Mouse (Mus musculus) stomach, embryonic 15.5 days (tissue): ENCODE measurements at regions not wholly inside any gene's neighbourhood (a gene's known extent, or its start where the extent isn't known, plus 50 kb on each side); places are given as distances from the start of the nearest gene placed in this dataset.

ENCODE experiments used
- ATAC-seq: fragments of 200-750 bp; cut with Nextera tagmentation; 2 replicates; pipeline ENCODE4 v1.8.0; 2017; ENCODE audit warnings: low read depth, moderate number of reproducible peaks, moderate TSS enrichment; ENCODE audit not compliant: insufficient read depth, low FRiP score
- H3K27ac ChIP-seq: fragments of 300-500 bp; sonication (generic); 2 replicates; pipeline ENCODE4 v1.5.1; 2015; ENCODE audit warnings: mild to moderate bottlenecking, inconsistent platforms
- H3K27me3 ChIP-seq: fragments of 300-500 bp; sonication (generic); replicated peaks from 2 replicates; pipeline ENCODE4 v1.6.1; 2015; ENCODE audit warnings: inconsistent platforms
- H3K36me3 ChIP-seq: fragments of 300-500 bp; sonication (generic); 2 replicates; pipeline ENCODE4 v1.6.1; 2015; ENCODE audit warnings: inconsistent platforms
- H3K4me1 ChIP-seq: fragments of 300-500 bp; sonication (generic); 2 replicates; pipeline ENCODE4 v1.6.1; 2015; ENCODE audit warnings: inconsistent platforms
- H3K4me2 ChIP-seq: fragments of 300-500 bp; sonication (generic); 2 replicates; pipeline ENCODE4 v1.6.1; 2015; ENCODE audit warnings: mild to moderate bottlenecking, inconsistent platforms
- H3K4me3 ChIP-seq: fragments of 300-500 bp; sonication (generic); replicated peaks from 2 replicates; pipeline ENCODE4 v1.5.1; 2015; ENCODE audit warnings: inconsistent platforms
- H3K9ac ChIP-seq: fragments of 300-500 bp; sonication (generic); 2 replicates; pipeline ENCODE4 v1.6.1; 2015; ENCODE audit warnings: inconsistent platforms
- H3K9me3 ChIP-seq: fragments of 300-500 bp; sonication (generic); 2 replicates; pipeline ENCODE4 v1.6.1; 2016; ENCODE audit warnings: inconsistent platforms
- WGBS: fragments of 180-500 bp; shearing (Covaris S2); methylation state at CpG from one replicate; pipeline ENCODE4 v1.1.7; 2015; 5-methylcytosine and 5-hydroxymethylcytosine counted together

- Histone ChIP-seq H3K4me3 (no peak overlapping the region), H3K27me3 (no peaks in the 10 kb centered on the region), H3K36me3 (no peaks in the 10 kb centered on the region), H3K9me3 (no peaks in the 10 kb centered on the region), H3K4me2 (no peak overlapping the region), H3K9ac (no peak overlapping the region), H3K4me1 (no peaks in the 10 kb centered on the region), H3K27ac (no peak overlapping the region)
- WGBS, result 83% methylated on average over 7 of the region's 7 CpGs
- no peak for ATAC-seq
These were observed 352.1 kb upstream of the Gm6657 start for GRCm38 (mm10) chr12:77841844-77842415.

- Histone ChIP-seq H3K27ac (no peak overlapping the region), H3K9me3 (no peaks in the 10 kb centered on the region), H3K4me1 (no peaks in the 10 kb centered on the region), H3K4me2 (no peak overlapping the region), H3K4me3 (no peak overlapping the region), H3K36me3 (no peaks in the 10 kb centered on the region), H3K27me3 (no peaks in the 10 kb centered on the region), H3K9ac (no peak overlapping the region)
- ATAC-seq, result peak; percentile 27; the same call in 1 of the 2 replicates
- WGBS, result 27% methylated on average over 9 of the region's 9 CpGs
These were observed 341.2 kb upstream of the Gm6657 start for GRCm38 (mm10) chr12:77852595-77853577.

GRCm38 (mm10) chr12:77854281-77855075 is 339.6 kb upstream of the Gm6657 start:
- Histone ChIP-seq H3K36me3 (no peaks in the 10 kb centered on the region), H3K27me3 (no peaks in the 10 kb centered on the region), H3K9ac (no peak overlapping the region), H3K9me3 (no peaks in the 10 kb centered on the region), H3K4me2 (no peak overlapping the region), H3K4me1 (no peaks in the 10 kb centered on the region), H3K27ac (no peak overlapping the region), H3K4me3 (no peak overlapping the region)
- WGBS, result 64% methylated on average over 15 of the region's 15 CpGs
- no peak for ATAC-seq

- no peak overlapping the region for H3K4me3 ChIP-seq
- H3K9me3 ChIP-seq, result no peaks in the 10 kb centered on the region
- ATAC-seq, result no peak
- no peak overlapping the region for H3K9ac ChIP-seq
- no peak overlapping the region for H3K27ac ChIP-seq
- no peak overlapping the region for H3K4me2 ChIP-seq
- no peaks in the 10 kb centered on the region for H3K27me3 ChIP-seq
- no peaks in the 10 kb centered on the region for H3K36me3 ChIP-seq
- WGBS, result 82% methylated on average over 12 of the region's 12 CpGs
- H3K4me1 ChIP-seq, result no peaks in the 10 kb centered on the region
These were observed 338.2 kb upstream of the Gm6657 start for GRCm38 (mm10) chr12:77855796-77856195.

- H3K4me3 ChIP-seq, result no peak overlapping the region
- no peaks in the 10 kb centered on the region for H3K9me3 ChIP-seq
- ATAC-seq, result no peak
- H3K36me3 ChIP-seq, result no peaks in the 10 kb centered on the region
- H3K27me3 ChIP-seq, result no peaks in the 10 kb centered on the region
- H3K9ac ChIP-seq, result no peak overlapping the region
- H3K4me1 ChIP-seq, result no peaks in the 10 kb centered on the region
- H3K4me2 ChIP-seq, result no peak overlapping the region
- 62% methylated on average over 4 of the region's 4 CpGs for WGBS
- H3K27ac ChIP-seq, result no peak overlapping the region
These were observed 336.8 kb upstream of the Gm6657 start for GRCm38 (mm10) chr12:77857281-77857680.

GRCm38 (mm10) chr12:77860769-77861557 is 333.1 kb upstream of the Gm6657 start:
- WGBS, result 66% methylated on average over 13 of the region's 13 CpGs
- Histone ChIP-seq H3K27ac (no peak overlapping the region), H3K9ac (no peak overlapping the region), H3K4me1 (no peaks in the 10 kb centered on the region), H3K27me3 (no peaks in the 10 kb centered on the region), H3K9me3 (no peaks in the 10 kb centered on the region), H3K4me2 (no peak overlapping the region), H3K36me3 (no peaks in the 10 kb centered on the region), H3K4me3 (no peak overlapping the region)
- no peak for ATAC-seq

- no peaks in the 10 kb centered on the region for H3K36me3 ChIP-seq
- ATAC-seq, result no peak
- H3K27ac ChIP-seq, result no peak overlapping the region
- H3K4me3 ChIP-seq, result no peak overlapping the region
- 49% methylated on average over 4 of the region's 4 CpGs for WGBS
- H3K4me2 ChIP-seq, result no peak overlapping the region
- H3K9me3 ChIP-seq, result no peaks in the 10 kb centered on the region
- no peaks in the 10 kb centered on the region for H3K4me1 ChIP-seq
- H3K9ac ChIP-seq, result no peak overlapping the region
- no peaks in the 10 kb centered on the region for H3K27me3 ChIP-seq
These were observed 326.0 kb upstream of the Gm6657 start for GRCm38 (mm10) chr12:77867947-77868495.

- no peak overlapping the region for H3K9ac ChIP-seq
- H3K4me3 ChIP-seq, result no peak overlapping the region
- no peak overlapping the region for H3K4me2 ChIP-seq
- H3K36me3 ChIP-seq, result no peaks in the 10 kb centered on the region
- no peaks in the 10 kb centered on the region for H3K27me3 ChIP-seq
- H3K9me3 ChIP-seq, result no peaks in the 10 kb centered on the region
- no peak overlapping the region for H3K27ac ChIP-seq
- no peak for ATAC-seq
- WGBS, result 84% methylated on average over 3 of the region's 3 CpGs
- H3K4me1 ChIP-seq, result no peaks in the 10 kb centered on the region
These were observed 324.7 kb upstream of the Gm6657 start for GRCm38 (mm10) chr12:77869296-77869695.

- ATAC-seq, result no peak
- 77% methylated on average over 2 of the region's 2 CpGs for WGBS
These were observed 306.7 kb upstream of the Gm6657 start for GRCm38 (mm10) chr12:77887335-77887734.

GRCm38 (mm10) chr12:77891452-77891851 is 302.6 kb upstream of the Gm6657 start:
- H3K4me3 ChIP-seq, result no peak overlapping the region
- no peaks in the 10 kb centered on the region for H3K4me1 ChIP-seq
- no peaks in the 10 kb centered on the region for H3K9me3 ChIP-seq
- no peak overlapping the region for H3K9ac ChIP-seq
- 88% methylated on average over 6 of the region's 6 CpGs for WGBS
- H3K27ac ChIP-seq, result no peak overlapping the region
- no peak overlapping the region for H3K4me2 ChIP-seq
- H3K27me3 ChIP-seq, result no peaks in the 10 kb centered on the region
- H3K36me3 ChIP-seq, result no peaks in the 10 kb centered on the region
- ATAC-seq, result no peak

More at GRCm38 (mm10) chr12:77887335-77887734, 306.7 kb upstream of the Gm6657 start:
- no peak overlapping the region for H3K27ac ChIP-seq
- H3K4me2 ChIP-seq, result no peak overlapping the region
- H3K9me3 ChIP-seq, result no peaks in the 10 kb centered on the region
- no peak overlapping the region for H3K9ac ChIP-seq
- H3K4me3 ChIP-seq, result no peak overlapping the region
- H3K4me1 ChIP-seq, result no peaks in the 10 kb centered on the region
- H3K27me3 ChIP-seq, result no peaks in the 10 kb centered on the region
- no peaks in the 10 kb centered on the region for H3K36me3 ChIP-seq

GRCm38 (mm10) chr12:77894238-77894637 is 299.8 kb upstream of the Gm6657 start:
- Histone ChIP-seq H3K36me3 (no peaks in the 10 kb centered on the region), H3K4me3 (no peak overlapping the region), H3K27me3 (no peaks in the 10 kb centered on the region), H3K9me3 (no peaks in the 10 kb centered on the region), H3K27ac (no peak overlapping the region), H3K4me1 (no peaks in the 10 kb centered on the region), H3K4me2 (no peak overlapping the region), H3K9ac (no peak overlapping the region)
- no peak for ATAC-seq
